Mouse (Mus musculus): ENCODE data around the gene Map3k5. TPM values are rescaled to one million over a fixed set of nuclear protein-coding genes. Genes with fewer than 3 reads are reported as not detected.

The Map3k5 gene
- polyA plus RNA-seq, 1 experiment from 2014 or later, result 1.4 TPM

DNA sequence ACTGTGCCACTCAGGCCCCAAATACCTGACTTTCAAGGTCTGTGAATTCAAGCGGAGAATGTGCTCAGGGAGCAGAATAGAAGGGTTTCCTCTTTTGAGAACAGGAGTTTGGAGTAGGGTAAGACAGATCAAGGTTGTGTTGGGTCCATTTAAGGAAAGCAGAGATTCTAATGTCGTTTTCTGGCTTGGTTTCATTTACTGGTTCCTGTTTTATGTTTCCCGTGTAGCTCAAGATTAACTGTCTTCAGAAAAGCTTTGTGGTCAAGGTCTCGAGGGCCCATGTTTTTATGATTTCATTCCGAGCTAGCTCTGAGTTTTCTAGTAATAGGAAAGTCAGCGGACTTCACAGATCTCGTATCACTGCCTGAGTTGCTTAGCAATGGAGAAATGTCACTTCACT lies 102.6 kb downstream of the Map3k5 start:
- 58% methylated on average over 7 of the region's 7 CpGs for WGBS
- Histone ChIP-seq H3K9ac (replicated peaks) (no peak overlapping the region), H3K36me3 (no peaks in the 10 kb centered on the region), H3K9me3 (no peaks in the 10 kb centered on the region), H3K4me1 (replicated peaks) (no peaks in the 10 kb centered on the region; the same call in 1 of the 2 replicates), H3K4me3 (replicated peaks) (no peak overlapping the region), H3K27ac (no peak overlapping the region), H3K4me2 (no peak overlapping the region), H3K27me3 (no peaks in the 10 kb centered on the region)
- ATAC-seq (ENCODE audit: insufficient number of reproducible peaks, insufficient read depth, low FRiP score, low TSS enrichment, low read depth), result no peak

DNA sequence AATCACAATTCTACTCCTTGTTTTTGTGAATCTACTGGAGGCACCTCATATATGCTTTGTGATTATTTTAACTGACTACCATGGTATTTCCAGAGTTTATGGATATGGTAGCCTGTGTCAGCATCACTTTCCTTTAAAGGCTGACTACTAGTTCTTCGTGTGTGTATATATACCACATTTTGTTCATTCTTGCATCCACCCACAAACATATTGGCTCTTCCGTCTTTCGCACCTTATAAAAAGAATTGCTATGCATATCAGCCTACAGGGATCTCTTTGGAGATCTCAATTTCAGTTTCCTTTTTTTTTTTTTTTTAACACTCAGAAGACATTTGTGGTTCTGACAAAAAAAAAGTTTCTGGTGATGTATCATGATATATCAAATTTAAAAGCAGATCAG lies 105.3 kb downstream of the Map3k5 start:
- Histone ChIP-seq H3K9ac (replicated peaks) (no peak overlapping the region), H3K27ac (no peak overlapping the region), H3K4me2 (no peak overlapping the region), H3K36me3 (no peaks in the 10 kb centered on the region), H3K9me3 (no peaks in the 10 kb centered on the region), H3K4me1 (replicated peaks) (no peaks in the 10 kb centered on the region; the same call in 1 of the 2 replicates), H3K4me3 (replicated peaks) (no peak overlapping the region), H3K27me3 (no peaks in the 10 kb centered on the region)
- 92% methylated on average over 3 of the region's 3 CpGs for WGBS
- ATAC-seq (ENCODE audit: insufficient number of reproducible peaks, insufficient read depth, low FRiP score, low TSS enrichment, low read depth), result no peak

DNA sequence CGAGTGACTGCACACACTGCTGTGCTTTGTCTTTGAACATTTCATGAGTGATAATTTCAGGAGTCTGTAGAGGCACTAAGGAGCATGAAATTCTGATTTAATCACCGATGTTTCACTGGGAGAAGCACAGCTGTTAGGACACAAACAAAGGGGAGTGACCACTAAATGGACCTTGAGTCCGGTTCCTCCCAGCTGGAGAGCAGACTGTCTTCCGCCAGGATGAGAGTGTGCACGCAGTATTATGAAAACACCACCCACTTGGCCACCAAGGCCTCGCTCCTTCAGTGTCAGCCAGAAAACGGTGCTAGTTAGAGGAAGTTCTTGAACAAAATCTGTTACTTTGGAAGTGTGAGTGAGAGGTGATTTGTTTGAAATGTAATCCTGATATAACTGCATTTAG lies 105.8 kb downstream of the Map3k5 start:
- Histone ChIP-seq H3K27ac (no peak overlapping the region), H3K4me1 (replicated peaks) (no peaks in the 10 kb centered on the region; the same call in 1 of the 2 replicates), H3K27me3 (no peaks in the 10 kb centered on the region), H3K4me2 (no peak overlapping the region), H3K9ac (replicated peaks) (no peak overlapping the region), H3K9me3 (no peaks in the 10 kb centered on the region), H3K4me3 (replicated peaks) (no peak overlapping the region), H3K36me3 (no peaks in the 10 kb centered on the region)
- ATAC-seq (ENCODE audit: insufficient number of reproducible peaks, insufficient read depth, low FRiP score, low TSS enrichment, low read depth), result no peak
- WGBS, result 81% methylated on average over 7 of the region's 7 CpGs

DNA sequence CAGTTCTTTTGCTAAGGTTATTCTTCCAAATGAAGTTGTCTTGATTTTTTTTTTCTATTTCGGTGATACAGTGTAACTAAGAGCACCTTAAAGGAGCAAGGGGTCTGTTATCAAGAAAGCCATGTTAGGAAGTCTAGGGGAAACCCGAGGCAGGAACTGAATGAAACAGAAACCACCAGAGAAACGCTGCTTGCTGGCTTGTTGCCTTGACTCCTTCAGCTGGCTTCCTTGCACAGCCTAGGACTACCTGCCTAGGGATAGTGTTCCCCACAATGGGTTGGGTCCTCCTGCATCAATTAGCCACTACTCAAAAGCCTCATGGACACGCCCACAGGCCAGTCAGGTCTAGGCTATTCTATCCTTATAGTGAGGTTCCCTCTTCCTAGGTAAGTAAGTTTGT lies 106.4 kb downstream of the Map3k5 start:
- no peak overlapping the region for H3K4me3 ChIP-seq (replicated peaks)
- 88% methylated on average over 4 of the region's 4 CpGs for WGBS
- no peaks in the 10 kb centered on the region for H3K36me3 ChIP-seq
- H3K9ac ChIP-seq (replicated peaks), result no peak overlapping the region
- no peaks in the 10 kb centered on the region; the same call in none of the 2 replicates for H3K4me1 ChIP-seq (replicated peaks)
- H3K4me2 ChIP-seq, result no peak overlapping the region
- no peaks in the 10 kb centered on the region for H3K27me3 ChIP-seq
- H3K9me3 ChIP-seq, result no peaks in the 10 kb centered on the region
- no peak overlapping the region for H3K27ac ChIP-seq
- no peak for ATAC-seq (ENCODE audit: insufficient number of reproducible peaks, insufficient read depth, low FRiP score, low TSS enrichment, low read depth)

DNA sequence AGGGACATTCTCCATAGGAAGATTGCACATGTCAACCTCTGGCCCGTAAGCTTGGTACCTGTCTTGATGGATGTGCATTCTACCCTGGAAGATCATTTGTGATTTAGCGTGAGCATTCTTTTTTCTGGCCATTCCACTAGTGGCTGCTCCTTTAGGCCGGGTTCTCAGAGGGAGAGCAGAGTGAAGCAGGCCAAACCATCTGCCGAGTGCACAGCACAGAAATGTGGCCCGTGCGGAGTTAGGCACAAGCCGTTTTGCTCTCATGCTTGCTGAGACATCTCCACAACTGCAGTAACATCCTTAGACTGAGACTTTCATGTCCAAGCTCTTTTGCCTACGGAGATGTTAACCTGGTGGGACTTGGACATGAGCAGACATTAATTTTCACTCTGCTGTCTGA lies 107.8 kb downstream of the Map3k5 start:
- no peak overlapping the region for H3K4me2 ChIP-seq
- H3K9ac ChIP-seq (replicated peaks), result no peak overlapping the region
- ATAC-seq (ENCODE audit: insufficient number of reproducible peaks, insufficient read depth, low FRiP score, low TSS enrichment, low read depth), result no peak
- H3K4me1 ChIP-seq (replicated peaks), result no peaks in the 10 kb centered on the region; the same call in none of the 2 replicates
- no peak overlapping the region for H3K27ac ChIP-seq
- no peaks in the 10 kb centered on the region for H3K9me3 ChIP-seq
- H3K36me3 ChIP-seq, result no peaks in the 10 kb centered on the region
- 91% methylated on average over 8 of the region's 8 CpGs for WGBS
- no peak overlapping the region for H3K4me3 ChIP-seq (replicated peaks)
- H3K27me3 ChIP-seq, result no peaks in the 10 kb centered on the region

DNA sequence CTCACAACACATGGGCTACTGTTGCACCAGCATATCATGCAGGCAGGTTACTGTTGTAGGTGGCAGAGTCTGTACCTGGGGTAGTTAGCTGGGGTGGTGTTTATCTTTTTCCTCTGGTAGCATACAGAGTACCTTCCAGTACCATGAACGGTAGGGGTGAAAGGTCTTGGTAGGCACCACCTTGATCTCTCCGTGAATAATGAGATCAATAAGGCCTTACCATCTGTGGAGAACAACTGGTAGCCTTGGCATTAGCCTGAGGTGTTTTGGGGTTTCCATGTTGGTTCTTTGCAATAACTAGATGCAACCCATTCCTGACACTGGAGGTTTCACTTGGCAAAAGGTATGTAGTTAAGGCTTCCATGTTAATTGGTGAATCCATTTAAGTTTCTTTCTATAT lies 109.8 kb downstream of the Map3k5 start:
- Histone ChIP-seq H3K27me3 (no peaks in the 10 kb centered on the region), H3K9ac (replicated peaks) (no peak overlapping the region), H3K4me1 (replicated peaks) (no peaks in the 10 kb centered on the region; the same call in none of the 2 replicates), H3K9me3 (no peaks in the 10 kb centered on the region), H3K4me3 (replicated peaks) (no peak overlapping the region), H3K4me2 (no peak overlapping the region), H3K36me3 (no peaks in the 10 kb centered on the region), H3K27ac (no peak overlapping the region)
- WGBS, result 83% methylated on average over 2 of the region's 2 CpGs
- ATAC-seq (ENCODE audit: insufficient number of reproducible peaks, insufficient read depth, low FRiP score, low TSS enrichment, low read depth), result no peak

DNA sequence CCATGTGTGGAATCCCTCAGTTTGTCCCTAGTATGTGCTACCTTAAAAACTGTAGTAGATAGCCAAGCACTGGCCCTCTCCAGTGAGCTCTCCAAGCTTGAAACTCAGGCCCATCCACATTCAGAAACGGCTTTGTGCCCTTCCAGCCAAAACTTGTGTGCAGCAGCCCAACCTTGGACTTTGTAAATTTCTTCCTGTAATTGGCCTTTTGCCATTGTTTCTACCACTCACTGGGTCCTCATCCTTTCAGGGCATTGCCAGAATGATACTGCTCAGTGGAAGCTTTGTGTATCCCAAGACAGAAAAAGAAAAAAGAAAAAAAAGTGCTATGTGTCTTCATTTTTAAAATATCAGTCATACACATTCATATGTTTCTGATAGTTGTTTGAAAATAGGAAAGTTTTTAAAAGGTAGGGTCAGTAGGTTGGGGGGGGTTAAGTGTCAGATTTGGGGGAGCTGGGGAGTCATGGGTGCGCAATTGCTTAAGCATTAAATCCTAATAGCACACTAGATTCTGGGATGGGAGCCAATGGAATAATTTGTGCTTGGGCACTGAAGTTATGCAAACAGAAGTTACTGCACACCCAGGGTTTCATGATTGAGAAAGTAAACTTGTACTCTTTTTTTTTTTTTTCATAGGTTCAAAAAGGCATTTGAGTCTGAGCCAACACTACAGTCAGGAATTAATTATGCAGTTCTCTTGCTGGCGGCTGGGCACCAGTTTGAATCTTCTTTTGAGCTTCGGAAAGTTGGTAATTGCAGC lies 111.6 kb downstream of the Map3k5 start:
- Histone ChIP-seq H3K4me3 (replicated peaks) (no peak overlapping the region), H3K27me3 (no peaks in the 10 kb centered on the region), H3K4me1 (replicated peaks) (no peaks in the 10 kb centered on the region; the same call in none of the 2 replicates), H3K9me3 (no peaks in the 10 kb centered on the region), H3K27ac (peak overlapping the region; percentile 20), H3K4me2 (no peak overlapping the region), H3K36me3 (no peaks in the 10 kb centered on the region), H3K9ac (replicated peaks) (no peak overlapping the region)
- ATAC-seq (ENCODE audit: insufficient number of reproducible peaks, insufficient read depth, low FRiP score, low TSS enrichment, low read depth), result no peak
- 63% methylated on average over 4 of the region's 4 CpGs for WGBS

DNA sequence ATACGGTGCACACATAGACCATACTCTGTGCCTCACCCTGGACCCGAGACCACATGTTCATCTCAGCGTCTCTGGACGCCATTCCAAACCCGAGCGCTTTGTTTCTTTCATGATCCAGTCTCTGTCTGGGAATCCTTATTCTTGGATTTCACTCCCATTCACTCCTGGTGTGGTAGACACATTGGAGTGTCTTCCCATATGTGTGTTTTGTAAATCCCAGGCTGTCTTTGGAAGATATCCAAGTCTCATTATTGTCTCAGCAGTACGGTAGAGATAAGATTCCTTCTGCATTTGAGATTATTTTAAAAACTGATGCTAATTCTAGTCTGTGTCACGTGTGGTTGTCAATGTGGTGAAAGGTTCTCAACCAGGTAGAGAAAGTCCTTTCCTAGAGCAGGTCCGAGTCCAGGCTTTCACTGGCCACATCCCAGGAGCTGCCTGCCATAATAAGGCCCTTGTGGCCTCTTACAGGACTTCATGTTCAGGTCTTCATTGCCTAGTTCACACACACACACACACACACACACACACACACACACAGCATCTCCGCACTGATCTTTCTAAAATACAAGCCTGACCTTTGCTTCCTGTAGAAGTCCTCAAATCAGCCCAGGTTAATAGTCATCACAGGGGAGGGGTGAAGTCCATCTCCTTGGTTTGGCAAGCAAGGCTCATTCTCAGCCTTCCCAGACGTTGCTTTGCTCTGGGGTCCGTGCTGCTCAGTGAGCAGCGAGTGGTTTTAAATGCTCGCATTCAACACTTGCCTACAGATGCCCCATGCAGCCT lies 122.8 kb downstream of the Map3k5 start:
- Histone ChIP-seq H3K27me3 (no peaks in the 10 kb centered on the region), H3K4me2 (no peak overlapping the region), H3K9ac (replicated peaks) (no peak overlapping the region), H3K36me3 (no peaks in the 10 kb centered on the region), H3K9me3 (no peaks in the 10 kb centered on the region), H3K4me1 (replicated peaks) (0 out of 2 replicates have a peak, but pooled peaks cover 2% of the 10 kb centered on the region), H3K27ac (no peak overlapping the region), H3K4me3 (replicated peaks) (no peak overlapping the region)
- ATAC-seq (ENCODE audit: insufficient number of reproducible peaks, insufficient read depth, low FRiP score, low TSS enrichment, low read depth), result no peak
- WGBS, result 94% methylated on average over 14 of the region's 14 CpGs

DNA sequence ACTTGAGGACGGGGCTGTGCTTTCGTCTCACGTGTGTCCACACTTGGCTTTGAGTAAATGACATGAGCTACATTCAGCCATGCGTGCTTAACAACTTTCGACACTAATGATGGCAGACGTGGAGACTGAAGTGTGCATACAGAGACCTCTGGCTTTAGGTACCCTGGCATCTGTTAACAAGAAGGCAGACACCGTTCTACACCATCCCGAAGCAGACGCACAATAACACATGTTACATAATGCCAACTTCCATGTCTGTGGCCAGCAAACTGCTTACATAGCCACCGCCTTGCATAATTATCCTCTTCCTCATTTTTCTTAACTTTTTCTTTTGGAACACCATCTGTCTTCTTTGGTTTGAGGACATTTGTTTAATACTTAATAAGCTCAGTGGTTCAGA lies 123.8 kb downstream of the Map3k5 start:
- 0 out of 2 replicates have a peak, but pooled peaks cover 2% of the 10 kb centered on the region for H3K4me1 ChIP-seq (replicated peaks)
- no peak overlapping the region for H3K4me2 ChIP-seq
- no peak overlapping the region for H3K27ac ChIP-seq
- H3K27me3 ChIP-seq, result no peaks in the 10 kb centered on the region
- H3K36me3 ChIP-seq, result no peaks in the 10 kb centered on the region
- no peak for ATAC-seq (ENCODE audit: insufficient number of reproducible peaks, insufficient read depth, low FRiP score, low TSS enrichment, low read depth)
- H3K9ac ChIP-seq (replicated peaks), result no peak overlapping the region
- H3K9me3 ChIP-seq, result no peaks in the 10 kb centered on the region
- H3K4me3 ChIP-seq (replicated peaks), result no peak overlapping the region
- WGBS, result 94% methylated on average over 10 of the region's 10 CpGs

DNA sequence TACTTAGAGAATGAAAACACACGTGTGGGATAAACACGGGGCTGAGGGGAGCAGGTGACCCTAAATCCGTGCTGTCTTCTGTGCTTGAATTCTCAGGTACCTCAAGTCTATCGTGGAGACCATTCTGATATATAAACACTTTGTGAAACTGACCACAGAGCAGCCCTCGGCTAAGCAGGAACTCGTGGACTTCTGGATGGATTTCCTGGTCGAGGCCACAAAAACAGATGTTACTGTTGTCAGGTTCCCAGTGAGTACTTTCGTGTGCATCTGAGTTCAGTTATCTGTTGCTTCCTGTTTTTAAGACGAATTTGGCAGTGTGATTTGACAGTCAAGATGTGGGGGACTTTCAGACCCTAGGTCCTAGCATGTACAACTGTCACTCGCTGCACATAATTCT lies 124.6 kb downstream of the Map3k5 start:
- 0 out of 2 replicates have a peak, but pooled peaks cover 2% of the 10 kb centered on the region for H3K4me1 ChIP-seq (replicated peaks)
- H3K9me3 ChIP-seq, result no peaks in the 10 kb centered on the region
- WGBS, result 76% methylated on average over 10 of the region's 10 CpGs
- no peaks in the 10 kb centered on the region for H3K27me3 ChIP-seq
- H3K36me3 ChIP-seq, result no peaks in the 10 kb centered on the region
- no peak overlapping the region for H3K9ac ChIP-seq (replicated peaks)
- no peak for ATAC-seq (ENCODE audit: insufficient number of reproducible peaks, insufficient read depth, low FRiP score, low TSS enrichment, low read depth)
- H3K27ac ChIP-seq, result no peak overlapping the region
- no peak overlapping the region for H3K4me2 ChIP-seq
- H3K4me3 ChIP-seq (replicated peaks), result no peak overlapping the region

DNA sequence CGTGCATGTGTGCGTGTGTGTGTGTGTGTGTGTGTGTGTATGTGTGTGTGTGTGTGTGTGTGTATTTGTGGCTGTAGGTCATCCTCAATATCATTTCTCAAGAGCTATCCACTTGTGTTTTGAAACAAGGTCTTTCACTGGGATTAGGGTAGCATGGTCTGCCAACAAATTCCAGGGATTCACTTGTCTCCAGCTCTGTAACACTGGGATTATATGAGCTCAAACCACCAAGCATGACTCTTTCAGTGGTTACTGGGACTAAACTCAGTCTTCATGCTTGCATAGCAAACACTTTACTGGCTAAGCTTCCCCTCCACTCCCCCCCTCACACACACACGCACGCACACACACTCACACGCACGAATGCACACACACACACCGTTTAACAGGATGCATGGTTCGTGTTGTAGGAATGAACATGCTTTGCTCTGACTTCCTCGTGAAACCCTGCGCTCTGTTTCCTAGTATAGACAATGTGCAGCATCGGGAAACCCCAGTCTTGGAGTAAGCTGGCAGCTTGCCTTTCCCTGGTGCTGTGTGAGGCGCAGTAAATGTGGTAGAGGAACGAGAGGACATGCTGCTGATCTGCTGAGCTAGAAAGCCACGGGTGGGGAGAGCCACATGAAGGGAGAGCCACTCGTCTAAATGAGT lies 126.2 kb downstream of the Map3k5 start:
- 78% methylated on average over 15 of the region's 15 CpGs for WGBS
- no peak overlapping the region for H3K27ac ChIP-seq
- no peak for ATAC-seq (ENCODE audit: insufficient number of reproducible peaks, insufficient read depth, low FRiP score, low TSS enrichment, low read depth)
- H3K36me3 ChIP-seq, result no peaks in the 10 kb centered on the region
- no peaks in the 10 kb centered on the region for H3K27me3 ChIP-seq
- no peaks in the 10 kb centered on the region for H3K9me3 ChIP-seq
- no peak overlapping the region for H3K4me3 ChIP-seq (replicated peaks)
- no peaks in the 10 kb centered on the region for H3K4me1 ChIP-seq (replicated peaks)
- no peak overlapping the region for H3K4me2 ChIP-seq
- H3K9ac ChIP-seq (replicated peaks), result no peak overlapping the region
